Mouse (Mus musculus) midbrain, postnatal 0 days (tissue): ENCODE measurements around the gene Nrarp. TPM values are rescaled to one million over a fixed set of nuclear protein-coding genes. Genes with fewer than 3 reads are reported as not detected.

Experiments
- ATAC-seq: fragments of 200-750 bp; cut with Nextera tagmentation; 2 replicates; pipeline ENCODE4 v1.8.0; 2017; ENCODE audit warnings: moderate number of reproducible peaks, mild to moderate bottlenecking, moderate TSS enrichment, moderate library complexity; ENCODE audit not compliant: low FRiP score
- DNase-seq: peaks from one replicate; pipeline ENCODE4 v3.0.0-alpha.2; 2015; ENCODE audit warnings: low spot score
- H3K27ac ChIP-seq: fragments of 300-500 bp; sonication (generic); 2 replicates; pipeline ENCODE4 v1.5.1; 2014; ENCODE audit warnings: low read depth, mild to moderate bottlenecking, low read length, mixed read lengths
- H3K27me3 ChIP-seq: fragments of 300-500 bp; sonication (generic); 2 replicates; pipeline ENCODE4 v1.6.1; 2014; ENCODE audit warnings: low read length, control low read depth, mixed read lengths; ENCODE audit not compliant: insufficient read depth
- H3K36me3 ChIP-seq: fragments of 300-500 bp; sonication (generic); 2 replicates; pipeline ENCODE4 v1.6.1; 2014; ENCODE audit warnings: low read length, control low read depth, mixed read lengths; ENCODE audit not compliant: insufficient read depth
- H3K4me1 ChIP-seq: fragments of 300-500 bp; sonication (generic); 2 replicates; pipeline ENCODE4 v1.6.1; 2014; ENCODE audit warnings: mild to moderate bottlenecking, control low read depth, antibody characterized with exemption, low read length, mixed read lengths; ENCODE audit not compliant: insufficient read depth
- H3K4me2 ChIP-seq: fragments of 300-500 bp; sonication (generic); 2 replicates; pipeline ENCODE4 v1.6.1; 2014; ENCODE audit warnings: low read depth, mild to moderate bottlenecking, low read length, mixed read lengths; ENCODE audit not compliant: poor library complexity, severe bottlenecking
- H3K4me3 ChIP-seq: fragments of 300-500 bp; sonication (generic); 2 replicates; pipeline ENCODE4 v1.5.1; 2014; ENCODE audit warnings: low read depth, mild to moderate bottlenecking, low read length, moderate library complexity
- H3K9ac ChIP-seq: fragments of 300-500 bp; sonication (generic); replicated peaks from 2 replicates; pipeline ENCODE4 v1.6.1; 2014; ENCODE audit warnings: mild to moderate bottlenecking, low read length, moderate library complexity, mixed read lengths; ENCODE audit not compliant: poor library complexity, severe bottlenecking
- H3K9me3 ChIP-seq: fragments of 300-500 bp; sonication (generic); 2 replicates; pipeline ENCODE4 v1.6.1; 2016; ENCODE audit warnings: low read length, control low read depth
- CTCF ChIP-seq: IDR thresholded peaks from 2 replicates; pipeline ENCODE4 v1.5.1; 2016; ENCODE audit warnings: antibody characterized with exemption, mild to moderate bottlenecking
- WGBS: fragments of 180-500 bp; shearing (Covaris S2); extraction: QIAGEN DNeasy Blood & Tissue Kit; methylation state at CpG from one replicate; pipeline ENCODE4 v1.1.7; 2014; 5-methylcytosine and 5-hydroxymethylcytosine counted together
- polyA plus RNA-seq: library from polyadenylated mRNA; unstranded; fragments of >200 nt; fragmentation: Nextera tagmentation; extraction: Ambion mirVana; gene quantifications from 2 replicates; pipeline ENCODE4 v1.2.1, GENCODE M21; 2015
- total RNA-seq: library from RNA; depleted of rRNA; stranded (reverse); fragments of >200 nt; gene quantifications from 2 replicates; pipeline ENCODE4 v1.2.3, GENCODE M21; 2014; rRNA removed

The Nrarp gene
- total RNA-seq (49.2 and 49.9 TPM in 2 replicates), polyA plus RNA-seq (16.1 and 16.5 TPM in 2 replicates)

GRCm38 (mm10) chr2:25180478-25180903, at the start of gene Nrarp:
Nrarp (plus strand) TSS chr2:25180758.
- Histone ChIP-seq H3K4me3 (peak within 1 kb of the TSS; percentile 49), H3K36me3 (no peaks in the 10 kb centered on the region), H3K27ac (peak within 1 kb of the TSS; percentile 52), H3K9me3 (no peaks in the 10 kb centered on the region), H3K4me1 (peaks cover 13% of the 10 kb centered on the region; the same call in 1 of the 2 replicates), H3K27me3 (no peaks in the 10 kb centered on the region), H3K4me2 (peak within 1 kb of the TSS; percentile 57), H3K9ac (peak within 1 kb of the TSS; percentile 54)
- under 1% methylated on average over 31 of the region's 35 CpGs for WGBS
- ATAC-seq (peak; percentile 90), DNase-seq (peak; percentile 94)
- TF ChIP-seq CTCF, result peak; percentile 73

GRCm38 (mm10) chr2:25131601-25132000, 49.0 kb upstream of the Nrarp start:
- WGBS, result 70% methylated on average over 9 of the region's 9 CpGs
- H3K4me1 ChIP-seq, result no peaks in the 10 kb centered on the region
- no peaks in the 10 kb centered on the region for H3K9me3 ChIP-seq
- H3K27me3 ChIP-seq, result no peaks in the 10 kb centered on the region
- TF ChIP-seq CTCF, result no peak
- H3K36me3 ChIP-seq, result no peaks in the 10 kb centered on the region
- no peak overlapping the region for H3K27ac ChIP-seq
- no peak overlapping the region for H3K4me2 ChIP-seq
- DNase-seq, result no peak
- ATAC-seq, result no peak
- no peak overlapping the region for H3K9ac ChIP-seq
- H3K4me3 ChIP-seq, result no peak overlapping the region

GRCm38 (mm10) chr2:25137832-25138231, 42.7 kb upstream of the Nrarp start:
- ATAC-seq (no peak), DNase-seq (no peak)
- Histone ChIP-seq H3K27ac (no peak overlapping the region), H3K4me3 (no peak overlapping the region), H3K9ac (no peak overlapping the region), H3K27me3 (no peaks in the 10 kb centered on the region), H3K4me1 (no peaks in the 10 kb centered on the region), H3K36me3 (no peaks in the 10 kb centered on the region), H3K4me2 (no peak overlapping the region), H3K9me3 (no peaks in the 10 kb centered on the region)
- TF ChIP-seq CTCF, result no peak
- WGBS, result 85% methylated on average over 6 of the region's 6 CpGs

DNA sequence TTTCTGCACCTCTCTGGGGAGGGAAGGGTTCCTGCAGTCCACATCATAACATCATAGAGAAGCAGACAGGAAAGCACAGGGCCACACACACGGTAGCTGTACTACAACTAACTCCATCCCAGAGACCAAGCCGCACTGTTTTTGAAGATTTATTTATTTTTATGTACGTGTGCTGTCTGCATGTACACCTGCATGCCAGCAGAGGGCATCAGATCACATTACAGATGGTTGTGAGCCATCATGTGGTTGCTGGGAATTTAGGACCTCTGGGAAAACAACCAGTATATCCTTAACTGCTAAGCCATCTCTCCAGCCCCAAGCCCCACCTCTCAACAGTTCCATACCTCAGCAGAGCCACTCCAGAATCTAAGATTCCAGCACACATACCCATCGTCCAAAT, 39.4 kb upstream of the Nrarp start:
- H3K4me2 ChIP-seq, result no peak overlapping the region
- H3K27me3 ChIP-seq, result no peaks in the 10 kb centered on the region
- H3K4me3 ChIP-seq, result no peak overlapping the region
- peak; percentile 48 for TF ChIP-seq CTCF
- 61% methylated on average over 4 of the region's 4 CpGs for WGBS
- H3K9me3 ChIP-seq, result no peaks in the 10 kb centered on the region
- no peak overlapping the region for H3K27ac ChIP-seq
- no peak for ATAC-seq
- no peak overlapping the region for H3K9ac ChIP-seq
- no peaks in the 10 kb centered on the region for H3K36me3 ChIP-seq
- no peak for DNase-seq
- H3K4me1 ChIP-seq, result no peaks in the 10 kb centered on the region

- no peaks in the 10 kb centered on the region for H3K9me3 ChIP-seq
- H3K4me3 ChIP-seq, result no peak overlapping the region
- H3K4me2 ChIP-seq, result no peak overlapping the region
- H3K9ac ChIP-seq, result no peak overlapping the region
- no peaks in the 10 kb centered on the region for H3K4me1 ChIP-seq
- no peaks in the 10 kb centered on the region for H3K27me3 ChIP-seq
- ATAC-seq, result no peak
- H3K27ac ChIP-seq, result no peak overlapping the region
- H3K36me3 ChIP-seq, result no peaks in the 10 kb centered on the region
- DNase-seq, result no peak
- 87% methylated on average over 5 of the region's 5 CpGs for WGBS
- TF ChIP-seq CTCF, result no peak
These were observed 38.6 kb upstream of the Nrarp start for GRCm38 (mm10) chr2:25141921-25142320.

- no peak overlapping the region for H3K4me2 ChIP-seq
- no peaks in the 10 kb centered on the region for H3K9me3 ChIP-seq
- no peaks in the 10 kb centered on the region for H3K36me3 ChIP-seq
- no peak overlapping the region for H3K27ac ChIP-seq
- DNase-seq (no peak), ATAC-seq (no peak)
- no peak overlapping the region for H3K9ac ChIP-seq
- H3K27me3 ChIP-seq, result no peaks in the 10 kb centered on the region
- H3K4me3 ChIP-seq, result no peak overlapping the region
- TF ChIP-seq CTCF, result no peak
- no peaks in the 10 kb centered on the region for H3K4me1 ChIP-seq
- WGBS, result 78% methylated on average over 6 of the region's 6 CpGs
These were observed 35.2 kb upstream of the Nrarp start for GRCm38 (mm10) chr2:25145346-25145745.
